Mouse (Mus musculus) liver, adult 2 months (tissue): ENCODE results near the gene Adgra1. TPM values are rescaled to one million over a fixed set of nuclear protein-coding genes. Genes with fewer than 3 reads are reported as not detected.

Experiments
- DNase-seq: peaks from one replicate; pipeline ENCODE4 v3.0.0-alpha.2; 2011; ENCODE audit warnings: low read depth, low spot score; ENCODE audit errors: extremely low read depth
- H3K27ac ChIP-seq: fragments of 200-500 bp; replicated peaks from 2 replicates; pipeline ENCODE4 v1.5.1; 2012; ENCODE audit warnings: low read depth, mild to moderate bottlenecking, control low read depth, inconsistent platforms, low read length; ENCODE audit not compliant: insufficient read depth
- H3K27me3 ChIP-seq: fragments of 200-500 bp; 2 replicates; pipeline ENCODE4 v1.6.1; 2012; ENCODE audit warnings: mild to moderate bottlenecking, moderate library complexity, low read length, inconsistent platforms; ENCODE audit not compliant: control insufficient read depth, insufficient read depth
- H3K36me3 ChIP-seq: fragments of 200-500 bp; 2 replicates; pipeline ENCODE4 v1.6.1; 2012; ENCODE audit warnings: low read length, inconsistent platforms; ENCODE audit not compliant: control insufficient read depth, insufficient read depth
- H3K4me1 ChIP-seq: fragments of 200-500 bp; 2 replicates; pipeline ENCODE4 v1.6.1; 2011; ENCODE audit warnings: low read length; ENCODE audit not compliant: control insufficient read depth, insufficient read depth
- H3K4me3 ChIP-seq: fragments of 200-500 bp; 2 replicates; pipeline ENCODE4 v1.5.1; 2011; ENCODE audit warnings: low read depth, mild to moderate bottlenecking, control low read depth, low read length, moderate library complexity; ENCODE audit not compliant: insufficient read depth
- H3K79me2 ChIP-seq: fragments of 200-500 bp; 2 replicates; pipeline ENCODE4 v1.6.1; 2012; ENCODE audit warnings: inconsistent platforms, mild to moderate bottlenecking, low read length, moderate library complexity; ENCODE audit not compliant: control insufficient read depth, insufficient read depth
- H3K9ac ChIP-seq: fragments of 200-500 bp; 2 replicates; pipeline ENCODE4 v1.6.1; 2012; ENCODE audit warnings: low read depth, mild to moderate bottlenecking, control low read depth, inconsistent platforms, low read length
- CTCF ChIP-seq: fragments of 200-500 bp; IDR thresholded peaks from 2 replicates; pipeline ENCODE4 v1.5.1; 2011; ENCODE audit warnings: low read depth, low read length, control low read depth
- POLR2A ChIP-seq: fragments of 200-500 bp; IDR thresholded peaks from 2 replicates; pipeline ENCODE4 v1.6.1; 2011; ENCODE audit warnings: low read length, control low read depth; ENCODE audit not compliant: insufficient read depth; ENCODE audit errors: extremely low read depth
- WGBS: fragments of 180-500 bp; shearing (Covaris S2); methylation state at CpG from one replicate; pipeline ENCODE4 v1.1.7; 2018; 5-methylcytosine and 5-hydroxymethylcytosine counted together
- polyA plus RNA-seq: library from polyadenylated mRNA; depleted of rRNA; stranded (reverse); fragments of >200 nt; gene quantifications from 2 replicates; pipeline ENCODE4 v1.2.3, GENCODE M21; 2012
- total RNA-seq: library from RNA; depleted of rRNA; stranded (reverse); fragments of >200 nt; gene quantifications from 2 replicates; pipeline ENCODE4 v1.2.3, GENCODE M21; 2014

Adgra1 gene
- total and polyA plus RNA-seq, 2 experiments = not detected

- Histone ChIP-seq H3K79me2 (no peaks in the 10 kb centered on the region), H3K36me3 (no peaks in the 10 kb centered on the region), H3K4me3 (no peak overlapping the region), H3K4me1 (no peaks in the 10 kb centered on the region), H3K9ac (no peak overlapping the region), H3K27ac (no peak overlapping the region), H3K27me3 (no peaks in the 10 kb centered on the region)
- 78% methylated on average over 9 of the region's 9 CpGs for WGBS
- DNase-seq = no peak
- TF ChIP-seq CTCF (no peak), POLR2A (no peak)
Observed at GRCm38 (mm10) chr7:139797186-139798109, 36.5 kb upstream of the Adgra1 start.

- no peak for TF ChIP-seq CTCF
- no peaks in the 10 kb centered on the region for H3K36me3 ChIP-seq
- 69% methylated on average over 8 of the region's 8 CpGs for WGBS
- no peaks in the 10 kb centered on the region for H3K27me3 ChIP-seq
- no peaks in the 10 kb centered on the region for H3K4me1 ChIP-seq
- DNase-seq = no peak
- H3K79me2 ChIP-seq = no peaks in the 10 kb centered on the region
- H3K9ac ChIP-seq = no peak overlapping the region
- no peak overlapping the region for H3K27ac ChIP-seq
- H3K4me3 ChIP-seq = no peak overlapping the region
Observed at GRCm38 (mm10) chr7:139806175-139806601, 27.8 kb upstream of the Adgra1 start.

GRCm38 (mm10) chr7:139810036-139810435 is 23.9 kb upstream of the Adgra1 start:
- no peaks in the 10 kb centered on the region for H3K79me2 ChIP-seq
- no peak overlapping the region for H3K4me3 ChIP-seq
- H3K4me1 ChIP-seq = no peaks in the 10 kb centered on the region
- no peak overlapping the region for H3K9ac ChIP-seq
- no peaks in the 10 kb centered on the region for H3K27me3 ChIP-seq
- DNase-seq = no peak
- no peaks in the 10 kb centered on the region for H3K36me3 ChIP-seq
- TF ChIP-seq CTCF = no peak
- no peak for TF ChIP-seq POLR2A
- no peak overlapping the region for H3K27ac ChIP-seq
- WGBS = 72% methylated on average over 6 of the region's 6 CpGs

- H3K9ac ChIP-seq = no peak overlapping the region
- no peaks in the 10 kb centered on the region for H3K4me1 ChIP-seq
- no peak for DNase-seq
- H3K36me3 ChIP-seq = no peaks in the 10 kb centered on the region
- 79% methylated on average over 7 of the region's 7 CpGs for WGBS
- no peaks in the 10 kb centered on the region for H3K27me3 ChIP-seq
- no peaks in the 10 kb centered on the region for H3K79me2 ChIP-seq
- TF ChIP-seq POLR2A = no peak
- no peak overlapping the region for H3K27ac ChIP-seq
- H3K4me3 ChIP-seq = no peak overlapping the region
Observed at GRCm38 (mm10) chr7:139811706-139812105, 22.3 kb upstream of the Adgra1 start.

GRCm38 (mm10) chr7:139813577-139814207 is 20.3 kb upstream of the Adgra1 start:
- Histone ChIP-seq H3K79me2 (no peaks in the 10 kb centered on the region), H3K4me1 (no peaks in the 10 kb centered on the region), H3K27me3 (no peaks in the 10 kb centered on the region), H3K27ac (no peak overlapping the region), H3K36me3 (no peaks in the 10 kb centered on the region), H3K9ac (no peak overlapping the region), H3K4me3 (no peak overlapping the region)
- WGBS = 82% methylated on average over 6 of the region's 6 CpGs
- no peak for DNase-seq
- TF ChIP-seq POLR2A (no peak), CTCF (no peak)
